Mouse (Mus musculus): ENCODE data around the gene Prl8a6.

The Prl8a6 gene

DNA sequence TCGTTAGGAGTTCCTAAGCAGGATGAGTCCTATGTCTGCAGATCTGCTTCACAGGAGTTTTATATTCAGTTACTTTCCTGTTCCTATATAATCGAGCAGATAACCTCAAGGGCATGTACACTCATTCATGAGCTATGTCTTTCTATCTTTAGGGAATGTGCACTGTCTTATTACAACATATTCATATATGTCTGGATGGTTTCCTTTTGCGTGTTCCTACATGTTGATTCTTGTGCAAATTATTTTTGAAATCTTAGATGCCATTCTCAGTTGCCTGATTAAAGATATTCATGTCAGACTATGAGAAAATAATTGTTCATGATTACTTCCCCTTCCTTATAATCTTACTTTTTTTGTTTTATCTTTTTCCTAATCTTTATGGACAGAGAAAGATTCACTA, at the start of gene Prl8a6:
Prl8a6 (minus strand) TSS at position 101 of the 400 bp plus-strand sequence.
- no peak for DNase-seq (ENCODE audit: low spot score in 2 of 2)

DNA sequence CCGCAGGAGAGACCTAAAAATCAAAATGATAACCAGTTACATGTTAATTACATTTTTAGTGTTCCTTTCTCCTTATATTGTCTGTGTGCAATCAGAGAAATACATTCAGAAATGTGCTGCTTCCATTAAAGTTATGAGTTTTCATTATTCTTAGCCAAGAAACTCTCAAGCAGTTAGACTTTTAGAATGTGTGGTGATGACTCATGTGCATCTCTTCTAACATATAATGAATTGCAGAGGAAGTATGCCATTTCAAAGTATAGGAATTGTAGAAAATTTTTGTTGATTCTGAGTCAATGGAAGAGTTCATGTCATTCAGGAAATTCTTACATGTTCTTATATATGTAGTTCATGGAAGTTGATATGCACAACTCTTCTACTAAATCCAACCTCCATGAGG, 5.3 kb downstream of the Prl8a6 start:
- DNase-seq (ENCODE audit: low spot score in 2 of 2) = no peak

DNA sequence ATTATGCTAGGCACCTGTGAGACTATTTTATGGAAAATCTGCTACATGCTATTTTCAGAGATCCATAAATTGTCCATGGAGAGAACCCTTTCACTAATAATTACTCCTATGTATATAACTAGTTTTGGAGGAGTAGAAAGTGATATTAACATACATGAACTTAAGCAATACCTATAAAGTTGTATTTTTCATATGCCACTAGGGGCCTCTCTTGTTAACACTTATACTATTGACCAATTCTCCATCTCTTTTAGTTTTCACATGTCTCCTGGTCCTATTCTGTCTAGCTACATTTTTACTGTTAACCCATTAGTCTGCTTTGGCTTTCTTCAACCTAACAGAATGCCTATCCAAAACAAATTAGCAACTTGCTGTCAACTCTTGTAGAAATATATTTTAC, 24.8 kb downstream of the Prl8a6 start:
- DNase-seq (ENCODE audit: low spot score in 2 of 2) = no peak

DNA sequence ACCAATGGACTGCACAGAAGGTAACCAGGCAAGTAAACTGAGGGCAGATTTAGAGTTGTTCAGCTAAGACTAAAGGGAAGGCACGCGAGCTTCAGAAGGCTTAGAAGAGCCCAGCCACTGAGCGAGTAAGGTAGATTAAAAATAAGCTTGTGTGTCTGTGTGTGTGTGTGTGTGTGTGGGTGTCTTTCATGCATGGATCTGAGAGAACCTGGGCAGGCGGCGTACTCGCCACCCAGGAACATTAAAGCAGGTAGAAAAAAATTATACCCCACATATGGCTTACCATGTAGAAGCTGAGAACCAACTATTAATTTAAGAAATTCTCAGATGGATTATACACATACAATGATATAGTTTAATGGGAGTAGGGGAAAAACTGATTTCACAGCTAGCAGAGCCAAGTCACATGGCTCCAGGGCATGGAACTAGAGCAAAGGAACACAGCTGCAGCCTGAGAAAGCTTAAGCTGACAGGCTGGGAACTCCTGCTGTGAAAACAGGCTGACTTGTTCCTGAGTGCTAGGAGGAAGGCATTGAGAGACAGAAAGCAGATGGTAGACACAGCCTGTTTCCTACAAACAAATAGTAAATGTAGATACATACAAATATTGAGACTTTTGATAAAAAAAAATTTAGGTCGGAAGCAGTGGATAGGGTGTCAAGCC, 39.3 kb downstream of the Prl8a6 start:
- no peak for DNase-seq (ENCODE audit: low spot score in 2 of 2)

DNA sequence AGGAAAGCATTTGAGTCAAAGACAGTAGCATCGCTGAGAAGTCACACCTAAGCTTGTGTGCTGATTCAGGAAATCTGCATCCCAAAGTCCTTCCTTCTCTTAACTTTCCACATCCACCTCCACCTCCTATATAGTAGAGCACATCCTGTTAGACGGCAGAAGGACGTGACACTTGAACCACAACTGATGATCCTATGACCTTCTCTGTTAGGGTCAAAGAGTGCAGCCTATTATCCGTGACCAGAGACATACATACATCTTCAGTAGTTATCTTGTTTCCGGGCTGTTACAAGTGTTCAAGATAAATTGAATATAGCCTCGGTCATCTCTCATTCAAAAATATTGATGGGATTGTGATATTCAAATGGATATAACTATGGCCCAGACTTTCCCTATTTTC, 47.7 kb downstream of the Prl8a6 start, which contains the start of gene Prl2b1:
Prl2b1 (minus strand) TSS at position 101 of the 400 bp plus-strand sequence.
- no peak for DNase-seq (ENCODE audit: low spot score in 2 of 2)
